Mouse (Mus musculus) forebrain, embryonic 11.5 days (tissue): ENCODE results near the gene Hrnr. TPM values are rescaled to one million over a fixed set of nuclear protein-coding genes. Genes with fewer than 3 reads are reported as not detected.

Source experiments
- ATAC-seq: fragments of 200-750 bp; cut with Nextera tagmentation; replicated peaks from 2 replicates; pipeline ENCODE4 v1.8.0; 2017; ENCODE audit warnings: moderate TSS enrichment; ENCODE audit not compliant: low FRiP score
- DNase-seq: peaks from one replicate; pipeline ENCODE4 v3.0.0-alpha.2; 2017; ENCODE audit warnings: low spot score
- H3K27ac ChIP-seq: fragments of 300-500 bp; sonication (generic); 2 replicates; pipeline ENCODE4 v1.5.1; 2014; ENCODE audit warnings: low read depth, low read length
- H3K27me3 ChIP-seq: fragments of 300-500 bp; sonication (generic); 2 replicates; pipeline ENCODE4 v1.6.1; 2014; ENCODE audit warnings: mild to moderate bottlenecking, low read length, mixed read lengths; ENCODE audit not compliant: control insufficient read depth, insufficient read depth
- H3K36me3 ChIP-seq: fragments of 300-500 bp; sonication (generic); 2 replicates; pipeline ENCODE4 v1.6.1; 2014; ENCODE audit warnings: mild to moderate bottlenecking, low read length, moderate library complexity, mixed read lengths; ENCODE audit not compliant: control insufficient read depth, insufficient read depth
- H3K4me1 ChIP-seq: fragments of 300-500 bp; sonication (generic); replicated peaks from 2 replicates; pipeline ENCODE4 v1.6.1; 2014; ENCODE audit warnings: low read length, mixed read lengths; ENCODE audit not compliant: control insufficient read depth, insufficient read depth
- H3K4me2 ChIP-seq: fragments of 300-500 bp; sonication (generic); 2 replicates; pipeline ENCODE4 v1.6.1; 2014; ENCODE audit warnings: low read depth, mild to moderate bottlenecking, low read length, moderate library complexity, mixed read lengths; ENCODE audit not compliant: severe bottlenecking
- H3K4me3 ChIP-seq: fragments of 300-500 bp; sonication (generic); 2 replicates; pipeline ENCODE4 v1.5.1; 2014; ENCODE audit warnings: low read depth, low read length
- H3K9ac ChIP-seq: fragments of 300-500 bp; sonication (generic); 2 replicates; pipeline ENCODE4 v1.6.1; 2014; ENCODE audit warnings: low read length
- H3K9me3 ChIP-seq: fragments of 300-500 bp; sonication (generic); 2 replicates; pipeline ENCODE4 v1.6.1; 2016; ENCODE audit warnings: low read length, mixed read lengths; ENCODE audit not compliant: control insufficient read depth
- WGBS: fragments of 180-500 bp; shearing (Covaris S2); extraction: QIAGEN DNeasy Blood & Tissue Kit; methylation state at CpG from one replicate; pipeline ENCODE4 v1.1.7; 2014; 5-methylcytosine and 5-hydroxymethylcytosine counted together
- polyA plus RNA-seq: library from polyadenylated mRNA; unstranded; fragments of >200 nt; fragmentation: Nextera tagmentation; extraction: Ambion mirVana; gene quantifications from 2 replicates; pipeline ENCODE4 v1.2.1, GENCODE M21; 2014

Gene Hrnr
- polyA plus RNA-seq = not detected in 2 replicates

GRCm38 (mm10) chr3:93319449-93319848 lies at the start of gene Hrnr:
TSS of gene Hrnr (plus strand) at chr3:93319749.
- Histone ChIP-seq H3K4me3 (no peak within 1 kb of the TSS), H3K27ac (no peak within 1 kb of the TSS), H3K36me3 (no peaks in the 10 kb centered on the region), H3K9ac (no peak within 1 kb of the TSS), H3K27me3 (no peaks in the 10 kb centered on the region), H3K4me1 (no peaks in the 10 kb centered on the region), H3K4me2 (no peak within 1 kb of the TSS), H3K9me3 (no peaks in the 10 kb centered on the region)
- ATAC-seq = no peak
- DNase-seq = no peak
- 87% methylated on average over 2 of the region's 2 CpGs for WGBS

- Histone ChIP-seq H3K36me3 (no peaks in the 10 kb centered on the region), H3K9ac (no peak within 1 kb of the TSS), H3K9me3 (no peaks in the 10 kb centered on the region), H3K4me3 (no peak within 1 kb of the TSS), H3K27ac (no peak within 1 kb of the TSS), H3K4me1 (no peaks in the 10 kb centered on the region), H3K4me2 (no peak within 1 kb of the TSS), H3K27me3 (no peaks in the 10 kb centered on the region)
- DNase-seq = no peak
- no peak for ATAC-seq
- 84% methylated on average over 2 of the region's 2 CpGs for WGBS
These were observed 46.3 kb upstream of the Hrnr start, which contains the start of gene Flg for GRCm38 (mm10) chr3:93273223-93273622. TSS of gene Flg (plus strand) at chr3:93273523.

GRCm38 (mm10) chr3:93297542-93297941 lies 22.0 kb upstream of the Hrnr start:
- Histone ChIP-seq H3K36me3 (no peaks in the 10 kb centered on the region), H3K9ac (no peak overlapping the region), H3K4me3 (no peak overlapping the region), H3K4me1 (no peaks in the 10 kb centered on the region), H3K4me2 (no peak overlapping the region), H3K27me3 (no peaks in the 10 kb centered on the region), H3K27ac (no peak overlapping the region), H3K9me3 (no peaks in the 10 kb centered on the region)
- ATAC-seq (no peak), DNase-seq (no peak)
- 84% methylated on average over 2 of the region's 2 CpGs for WGBS

- no peak for ATAC-seq
- WGBS = 94% methylated on average over 6 of the region's 6 CpGs
- Histone ChIP-seq H3K36me3 (no peaks in the 10 kb centered on the region), H3K9me3 (no peaks in the 10 kb centered on the region), H3K9ac (no peak overlapping the region), H3K4me2 (no peak overlapping the region), H3K4me1 (no peaks in the 10 kb centered on the region), H3K27ac (no peak overlapping the region), H3K4me3 (no peak overlapping the region), H3K27me3 (no peaks in the 10 kb centered on the region)
- DNase-seq = no peak
These were observed 19.7 kb upstream of the Hrnr start for GRCm38 (mm10) chr3:93299832-93300231.

GRCm38 (mm10) chr3:93301896-93302295 lies 17.7 kb upstream of the Hrnr start:
- ATAC-seq (no peak), DNase-seq (no peak)
- H3K4me2 ChIP-seq = no peak overlapping the region
- H3K27ac ChIP-seq = no peak overlapping the region
- no peaks in the 10 kb centered on the region for H3K27me3 ChIP-seq
- H3K9me3 ChIP-seq = no peaks in the 10 kb centered on the region
- no peak overlapping the region for H3K4me3 ChIP-seq
- 77% methylated on average over 3 of the region's 3 CpGs for WGBS
- H3K9ac ChIP-seq = no peak overlapping the region
- no peaks in the 10 kb centered on the region for H3K4me1 ChIP-seq
- H3K36me3 ChIP-seq = no peaks in the 10 kb centered on the region

- Histone ChIP-seq H3K36me3 (no peaks in the 10 kb centered on the region), H3K4me2 (no peak overlapping the region), H3K27ac (no peak overlapping the region), H3K4me3 (no peak overlapping the region), H3K4me1 (no peaks in the 10 kb centered on the region), H3K9me3 (no peaks in the 10 kb centered on the region), H3K9ac (no peak overlapping the region), H3K27me3 (no peaks in the 10 kb centered on the region)
- whole genome bisulfite sequencing = 83% methylated on average over 2 of the region's 2 CpGs
- no peak for ATAC-seq
- DNase-seq = no peak
These were observed 13.4 kb upstream of the Hrnr start for GRCm38 (mm10) chr3:93306142-93306541.

- no peak for DNase-seq
- Histone ChIP-seq H3K9me3 (no peaks in the 10 kb centered on the region), H3K27ac (no peak overlapping the region), H3K4me3 (no peak overlapping the region), H3K9ac (no peak overlapping the region), H3K36me3 (no peaks in the 10 kb centered on the region), H3K4me2 (no peak overlapping the region), H3K4me1 (no peaks in the 10 kb centered on the region), H3K27me3 (no peaks in the 10 kb centered on the region)
- 77% methylated on average over 3 of the region's 3 CpGs for WGBS
- ATAC-seq = no peak
These were observed 8.2 kb upstream of the Hrnr start for GRCm38 (mm10) chr3:93311371-93311770.

- Histone ChIP-seq H3K27ac (no peak overlapping the region), H3K4me3 (no peak overlapping the region), H3K9me3 (no peaks in the 10 kb centered on the region), H3K9ac (no peak overlapping the region), H3K4me2 (no peak overlapping the region), H3K27me3 (no peaks in the 10 kb centered on the region), H3K4me1 (no peaks in the 10 kb centered on the region), H3K36me3 (no peaks in the 10 kb centered on the region)
- ATAC-seq (no peak), DNase-seq (no peak)
- 100% methylated on average over 1 of the region's 1 CpGs for WGBS
These were observed 5.2 kb upstream of the Hrnr start for GRCm38 (mm10) chr3:93314388-93314787.

GRCm38 (mm10) chr3:93337749-93338148 lies 18.2 kb downstream of the Hrnr start:
- Histone ChIP-seq H3K4me2 (no peak overlapping the region), H3K27me3 (no peaks in the 10 kb centered on the region), H3K4me3 (no peak overlapping the region), H3K9ac (no peak overlapping the region), H3K4me1 (no peaks in the 10 kb centered on the region), H3K9me3 (no peaks in the 10 kb centered on the region), H3K27ac (no peak overlapping the region), H3K36me3 (no peaks in the 10 kb centered on the region)
- no peak for DNase-seq
- no peak for ATAC-seq
